ENCODE assay signal across 8 mouse cellular contexts in the genomic region with DNA sequence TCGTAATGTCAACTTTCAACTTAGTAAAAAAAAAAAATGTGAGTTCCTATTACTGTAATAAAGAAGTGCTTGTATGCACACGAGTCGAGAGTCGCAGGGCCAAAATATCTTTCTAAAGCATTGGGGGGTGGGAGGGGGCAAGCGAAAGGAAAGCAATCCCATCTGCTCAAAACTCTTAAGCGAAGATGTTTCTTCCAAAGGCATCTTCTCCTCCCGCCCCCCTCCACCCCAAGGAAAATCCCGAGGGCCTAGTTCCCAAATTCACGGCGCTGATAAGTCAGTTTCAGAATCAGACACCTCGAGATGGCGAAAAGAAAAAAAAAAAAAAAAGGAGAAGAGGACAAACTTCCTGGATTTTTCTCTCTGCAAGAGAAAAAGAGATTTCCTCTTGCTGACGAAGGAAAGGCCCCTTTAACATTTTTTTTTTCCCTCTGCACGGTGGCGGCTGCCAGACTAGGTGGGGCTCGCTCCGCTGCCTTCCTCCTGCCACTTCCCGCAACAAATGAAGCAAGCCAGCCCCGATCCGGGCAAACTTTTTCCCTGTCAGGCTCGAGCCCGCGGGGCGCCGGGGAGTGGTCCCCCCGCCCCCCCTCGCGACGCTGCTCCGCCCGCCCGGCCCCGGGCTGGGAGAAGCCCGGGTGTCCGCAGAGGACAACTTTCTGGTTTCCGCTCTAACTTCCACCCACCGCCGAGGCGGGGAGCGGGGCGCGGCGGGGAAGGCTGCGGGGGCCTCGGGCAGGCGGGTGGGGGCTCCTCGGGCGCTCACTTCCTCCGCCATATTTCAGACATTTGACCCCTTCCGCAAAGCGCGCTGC. TPM values are rescaled to one million over a fixed set of nuclear protein-coding genes. Genes with fewer than 3 reads are reported as not detected.
DNase-seq lines count a peak whose midpoint lies in the region; ATAC-seq and TF ChIP-seq lines count a peak whose summit lies in the region.

No protein-coding gene starts in this region.

- DNase-seq in adrenal gland, adult 8-10 months, result peak; percentile 51
- peak; percentile 75 for DNase-seq in embryonic facial prominence, embryonic 10.5 days (ENCODE audit: low spot score)
- DNase-seq in c-Kit-positive CD71-positive TER-119-positive erythroid progenitor cells, embryonic 14.5 days (ENCODE audit: low spot score), result no peak

- no peak for TF ChIP-seq POLR2A in small intestine, adult 2 months (IDR thresholded peaks at IDR 0.05; ENCODE audit: low read depth, low read length)

- TF ChIP-seq CTCF in intestine, postnatal 0 days (IDR thresholded peaks at IDR 0.05; ENCODE audit: low read depth), result no peak
- TF ChIP-seq CTCF in small intestine, adult 2 months (IDR thresholded peaks at IDR 0.05; ENCODE audit: extremely low read depth, insufficient read length, insufficient replicate concordance, low read depth, low read length), result no peak

- H3K9ac ChIP-seq in intestine, postnatal 0 days (ENCODE audit: low read depth, low read length), result peak overlapping the region; percentile 99
- peak overlapping the region; percentile 91 for H3K9ac ChIP-seq in limb, embryonic 12.5 days (replicated peaks)
- peak overlapping the region; percentile 92 for H3K9ac ChIP-seq in midbrain, embryonic 13.5 days (replicated peaks)

- H3K4me2 ChIP-seq in intestine, postnatal 0 days (replicated peaks; ENCODE audit: low read depth), result peak overlapping the region; percentile 89
- peak overlapping the region; percentile 65 for H3K4me2 ChIP-seq in limb, embryonic 12.5 days
- H3K4me2 ChIP-seq in midbrain, embryonic 13.5 days (replicated peaks), result peak overlapping the region; percentile 77

- peak overlapping the region; percentile 97 for H3K27ac ChIP-seq in embryonic facial prominence, embryonic 10.5 days (replicated peaks)
- H3K27ac ChIP-seq in intestine, postnatal 0 days (ENCODE audit: low read depth, low read length), result peak overlapping the region; percentile 100
- H3K27ac ChIP-seq in limb, embryonic 12.5 days, result peak overlapping the region; percentile 99
- peak overlapping the region; percentile 99 for H3K27ac ChIP-seq in midbrain, embryonic 13.5 days
- peak overlapping the region; percentile 86 for H3K27ac ChIP-seq in small intestine, adult 2 months (ENCODE audit: insufficient read depth, low read depth, low read length)

- H3K27me3 ChIP-seq in embryonic facial prominence, embryonic 10.5 days (replicated peaks; ENCODE audit: low read depth, poor library complexity, severe bottlenecking), result no peaks in the 10 kb centered on the region
- no peaks in the 10 kb centered on the region for H3K27me3 ChIP-seq in intestine, postnatal 0 days (replicated peaks; ENCODE audit: control insufficient read depth, insufficient read depth, low read length)
- H3K27me3 ChIP-seq in limb, embryonic 12.5 days, result no peaks in the 10 kb centered on the region
- no peaks in the 10 kb centered on the region for H3K27me3 ChIP-seq in midbrain, embryonic 13.5 days
- H3K27me3 ChIP-seq in small intestine, adult 2 months (ENCODE audit: control insufficient read depth, insufficient read depth, low read length), result no peaks in the 10 kb centered on the region

- H3K4me1 ChIP-seq in embryonic facial prominence, embryonic 10.5 days, result peaks cover 27% of the 10 kb centered on the region
- H3K4me1 ChIP-seq in intestine, postnatal 0 days (replicated peaks; ENCODE audit: control insufficient read depth, insufficient read depth, low read length), result 0 out of 2 replicates have a peak, but pooled peaks cover 7% of the 10 kb centered on the region
- peaks cover 23% of the 10 kb centered on the region for H3K4me1 ChIP-seq in limb, embryonic 12.5 days (replicated peaks)
- H3K4me1 ChIP-seq in midbrain, embryonic 13.5 days (replicated peaks), result peaks cover 29% of the 10 kb centered on the region
- H3K4me1 ChIP-seq in small intestine, adult 2 months (ENCODE audit: control insufficient read depth, insufficient read depth, insufficient read length, low read length), result no peaks in the 10 kb centered on the region; the same call in 1 of the 2 replicates

- H3K4me3 ChIP-seq in embryonic facial prominence, embryonic 10.5 days, result peak overlapping the region; percentile 93
- H3K4me3 ChIP-seq in intestine, postnatal 0 days (ENCODE audit: low read depth, low read length), result peak overlapping the region; percentile 88
- H3K4me3 ChIP-seq in limb, embryonic 12.5 days (replicated peaks), result peak overlapping the region; percentile 90
- peak overlapping the region; percentile 95 for H3K4me3 ChIP-seq in midbrain, embryonic 13.5 days (replicated peaks)
- H3K4me3 ChIP-seq in small intestine, adult 2 months (ENCODE audit: low read depth, low read length), result peak overlapping the region; percentile 74

- no peaks in the 10 kb centered on the region for H3K36me3 ChIP-seq in embryonic facial prominence, embryonic 10.5 days (replicated peaks)
- H3K36me3 ChIP-seq in intestine, postnatal 0 days (ENCODE audit: control insufficient read depth, insufficient read depth), result no peaks in the 10 kb centered on the region
- H3K36me3 ChIP-seq in limb, embryonic 12.5 days, result no peaks in the 10 kb centered on the region
- no peaks in the 10 kb centered on the region for H3K36me3 ChIP-seq in midbrain, embryonic 13.5 days
- H3K36me3 ChIP-seq in small intestine, adult 2 months (ENCODE audit: control insufficient read depth, insufficient read depth, low read length), result no peaks in the 10 kb centered on the region

- 2% methylated on average over 52 of the region's 52 CpGs for WGBS in embryonic facial prominence, embryonic 10.5 days
- WGBS in intestine, postnatal 0 days, result under 1% methylated on average over 48 of the region's 52 CpGs
- 1% methylated on average over 42 of the region's 52 CpGs for WGBS in limb, embryonic 12.5 days
- 2% methylated on average over 52 of the region's 52 CpGs for WGBS in midbrain, embryonic 13.5 days
- 1% methylated on average over 51 of the region's 52 CpGs for WGBS in small intestine, adult 2 months

- peak; percentile 46 for ATAC-seq in granulocyte monocyte progenitor cell, adult 5-6 weeks (replicated peaks; ENCODE audit: poor library complexity, severe bottlenecking)
- no peak; the same call in 1 of the 2 replicates for ATAC-seq in intestine, postnatal 0 days
- ATAC-seq in limb, embryonic 12.5 days (ENCODE audit: insufficient number of reproducible peaks, insufficient read depth, low FRiP score, low TSS enrichment, low read depth), result peak; percentile 2; the same call in 1 of the 2 replicates
- ATAC-seq in midbrain, embryonic 13.5 days, result peak; percentile 38

- no peaks in the 10 kb centered on the region for H3K9me3 ChIP-seq in embryonic facial prominence, embryonic 10.5 days
- no peaks in the 10 kb centered on the region for H3K9me3 ChIP-seq in intestine, postnatal 0 days (ENCODE audit: control insufficient read depth)
- no peaks in the 10 kb centered on the region for H3K9me3 ChIP-seq in limb, embryonic 12.5 days
- H3K9me3 ChIP-seq in midbrain, embryonic 13.5 days, result no peaks in the 10 kb centered on the region

RNA-seq across cellular contexts. Expression of a gene that starts 0.8 kb away (rescaled TPM):
- total RNA-seq in adrenal gland, adult 8-10 months (2022), result 100 to 1,000 TPM; 111 to 128 (median 116) TPM
- polyA plus RNA-seq in embryonic facial prominence, embryonic 10.5 days (2016; fragmentation: Nextera tagmentation; extraction: Ambion mirVana), result 125 and 135 TPM in 2 replicates
- total RNA-seq in granulocyte monocyte progenitor cell, adult 5-6 weeks (2014; fragmentation: Nextera tagmentation), result 124 and 127 TPM in 2 replicates
- 92.3 and 107 TPM in 2 replicates for total RNA-seq in granulocyte monocyte progenitor cell, adult 5-6 weeks (2017)
- polyA plus RNA-seq in intestine, postnatal 0 days (2015; fragmentation: Nextera tagmentation; extraction: Ambion mirVana), result 132 and 134 TPM in 2 replicates
- 146 and 154 TPM in 2 replicates for polyA plus RNA-seq in limb, embryonic 12.5 days (2016; fragmentation: Nextera tagmentation; extraction: Ambion mirVana)
- 140 and 146 TPM in 2 replicates for polyA plus RNA-seq in midbrain, embryonic 13.5 days (2015; fragmentation: Nextera tagmentation; extraction: Ambion mirVana)
- polyA plus RNA-seq in small intestine, adult 2 months (2012; rRNA removed), result 7.9 and 19.2 TPM in 2 replicates

RNA-seq across cellular contexts. Expression of a gene that starts 52.5 kb away (rescaled TPM):
- 10 to 100 TPM; 13.3 to 21.0 (median 15.6) TPM for total RNA-seq in adrenal gland, adult 8-10 months (2022)
- polyA plus RNA-seq in embryonic facial prominence, embryonic 10.5 days (2016; fragmentation: Nextera tagmentation; extraction: Ambion mirVana), result 106 and 107 TPM in 2 replicates
- 76.8 and 93.4 TPM in 2 replicates for total RNA-seq in granulocyte monocyte progenitor cell, adult 5-6 weeks (2014; fragmentation: Nextera tagmentation)
- total RNA-seq in granulocyte monocyte progenitor cell, adult 5-6 weeks (2017), result 153 and 182 TPM in 2 replicates
- polyA plus RNA-seq in intestine, postnatal 0 days (2015; fragmentation: Nextera tagmentation; extraction: Ambion mirVana), result 13.5 and 16.2 TPM in 2 replicates
- 94.9 and 97.7 TPM in 2 replicates for polyA plus RNA-seq in limb, embryonic 12.5 days (2016; fragmentation: Nextera tagmentation; extraction: Ambion mirVana)
- 44.9 and 45.1 TPM in 2 replicates for polyA plus RNA-seq in midbrain, embryonic 13.5 days (2015; fragmentation: Nextera tagmentation; extraction: Ambion mirVana)
- polyA plus RNA-seq in small intestine, adult 2 months (2012; rRNA removed), result 1.3 and 3.1 TPM in 2 replicates
